Mouse (Mus musculus) heart, embryonic 14.5 days (tissue): ENCODE measurements around the gene Smug1. TPM values are rescaled to one million over a fixed set of nuclear protein-coding genes. Genes with fewer than 3 reads are reported as not detected.

Source experiments
- ATAC-seq: fragments of 200-750 bp; cut with Nextera tagmentation; 2 replicates; pipeline ENCODE4 v1.8.0; 2017; ENCODE audit warnings: low read depth, moderate TSS enrichment; ENCODE audit not compliant: insufficient number of reproducible peaks, insufficient read depth, low FRiP score
- H3K27ac ChIP-seq, 2 experiments: fragments of 200-500 bp in 1 of 2; fragments of 300-500 bp in 1 of 2; sonication (generic) in 1 of 2; replicated peaks in 1 of 2; 2 replicates each; pipeline ENCODE4 v1.5.1; 2012 to 2014; ENCODE audit warnings: low read depth in 2 of 2, low read length in 2 of 2, control low read depth in 1 of 2, mild to moderate bottlenecking in 1 of 2, mixed read lengths in 1 of 2; ENCODE audit not compliant: control insufficient read depth in 1 of 2, insufficient read depth in 1 of 2
- H3K27me3 ChIP-seq: fragments of 300-500 bp; sonication (generic); 2 replicates; pipeline ENCODE4 v1.6.1; 2014; ENCODE audit warnings: mild to moderate bottlenecking, low read length, control low read depth; ENCODE audit not compliant: control insufficient read depth, insufficient read depth
- H3K36me3 ChIP-seq: fragments of 300-500 bp; sonication (generic); 2 replicates; pipeline ENCODE4 v1.6.1; 2014; ENCODE audit warnings: mild to moderate bottlenecking, control low read depth, low read length, mixed read lengths; ENCODE audit not compliant: control insufficient read depth, insufficient read depth
- H3K4me1 ChIP-seq, 2 experiments: fragments of 200-500 bp in 1 of 2; fragments of 300-500 bp in 1 of 2; sonication (generic) in 1 of 2; 2 replicates each; pipeline ENCODE4 v1.6.1; 2012 to 2014; ENCODE audit warnings: low read length in 2 of 2, control low read depth in 1 of 2, mixed read lengths in 1 of 2; ENCODE audit not compliant: control insufficient read depth in 2 of 2, insufficient read depth in 2 of 2
- H3K4me2 ChIP-seq: fragments of 300-500 bp; sonication (generic); 2 replicates; pipeline ENCODE4 v1.6.1; 2014; ENCODE audit warnings: mild to moderate bottlenecking, low read length
- H3K4me3 ChIP-seq, 2 experiments: fragments of 200-500 bp in 1 of 2; fragments of 300-500 bp in 1 of 2; sonication (generic) in 1 of 2; 2 replicates each; pipeline ENCODE4 v1.5.1; 2012 to 2014; ENCODE audit warnings: low read length in 2 of 2, mild to moderate bottlenecking in 2 of 2, control low read depth in 1 of 2, low read depth in 1 of 2, moderate library complexity in 1 of 2; ENCODE audit not compliant: control insufficient read depth in 1 of 2, insufficient read depth in 1 of 2
- H3K9ac ChIP-seq: fragments of 300-500 bp; sonication (generic); 2 replicates; pipeline ENCODE4 v1.6.1; 2014; ENCODE audit warnings: mild to moderate bottlenecking, low read length
- H3K9me3 ChIP-seq: fragments of 300-500 bp; sonication (generic); 2 replicates; pipeline ENCODE4 v1.6.1; 2016; ENCODE audit warnings: low read length, control low read depth; ENCODE audit not compliant: control insufficient read depth
- WGBS: fragments of 180-500 bp; shearing (Covaris S2); extraction: QIAGEN DNeasy Blood & Tissue Kit; methylation state at CpG from one replicate; pipeline ENCODE4 v1.1.7; 2014; 5-methylcytosine and 5-hydroxymethylcytosine counted together
- polyA plus RNA-seq: library from polyadenylated mRNA; unstranded; fragments of >200 nt; fragmentation: Nextera tagmentation; extraction: Ambion mirVana; gene quantifications from 2 replicates; pipeline ENCODE4 v1.2.1, GENCODE M21; 2014

Gene Smug1
- polyA plus RNA-seq, 1 experiment from 2014 or later = 18.6 TPM

- peaks cover 44% of the 10 kb centered on the region for H3K27me3 ChIP-seq
- no peak overlapping the region for H3K4me3 ChIP-seq
- no peak overlapping the region for H3K4me2 ChIP-seq
- H3K27ac ChIP-seq = no peak overlapping the region
- H3K9me3 ChIP-seq = no peaks in the 10 kb centered on the region
- WGBS = 74% methylated on average over 3 of the region's 3 CpGs
- no peak for ATAC-seq
- H3K4me1 ChIP-seq = no peaks in the 10 kb centered on the region
- peaks cover 23% of the 10 kb centered on the region; the same call in 1 of the 2 replicates for H3K36me3 ChIP-seq
- no peak overlapping the region for H3K9ac ChIP-seq
Measured at GRCm38 (mm10) chr15:103152371-103152770, 14.5 kb downstream of the Smug1 start.

- no peak for ATAC-seq
- no peak overlapping the region for H3K4me2 ChIP-seq
Measured at GRCm38 (mm10) chr15:103147779-103148178, 19.1 kb downstream of the Smug1 start.

GRCm38 (mm10) chr15:103147422-103147690, 19.5 kb downstream of the Smug1 start:
- no peak overlapping the region for H3K27ac ChIP-seq
- no peaks in the 10 kb centered on the region for H3K36me3 ChIP-seq
- H3K4me1 ChIP-seq = peaks cover 2 to 7% of the 10 kb centered on the region in 2 experiments; a peak in 2 of 4 replicates
- H3K27me3 ChIP-seq = peaks cover 85% of the 10 kb centered on the region
- no peaks in the 10 kb centered on the region for H3K9me3 ChIP-seq
- H3K4me2 ChIP-seq = peak overlapping the region; percentile 85
- no peak for ATAC-seq
- no peak overlapping the region for H3K9ac ChIP-seq
- WGBS = 20% methylated on average over 3 of the region's 3 CpGs
- peak overlapping the region in 1 of 2 experiments; percentile 49; a peak in 1 of 4 replicates for H3K4me3 ChIP-seq

More at GRCm38 (mm10) chr15:103147779-103148178, 19.1 kb downstream of the Smug1 start:
- 64% methylated on average over 9 of the region's 9 CpGs for WGBS
- H3K4me3 ChIP-seq = no peak overlapping the region
- no peaks in the 10 kb centered on the region for H3K36me3 ChIP-seq
- peaks cover 2 to 7% of the 10 kb centered on the region in 2 experiments; a peak in 2 of 4 replicates for H3K4me1 ChIP-seq
- no peak overlapping the region for H3K27ac ChIP-seq
- H3K9me3 ChIP-seq = no peaks in the 10 kb centered on the region
- H3K27me3 ChIP-seq = peaks cover 84% of the 10 kb centered on the region
- no peak overlapping the region for H3K9ac ChIP-seq

GRCm38 (mm10) chr15:103146627-103147421, 20.1 kb downstream of the Smug1 start:
- ATAC-seq = no peak
- Histone ChIP-seq H3K4me1 (peaks cover 2 to 7% of the 10 kb centered on the region in 2 experiments; a peak in 2 of 4 replicates), H3K36me3 (no peaks in the 10 kb centered on the region), H3K27ac (no peak overlapping the region), H3K27me3 (peaks cover 86% of the 10 kb centered on the region), H3K4me3 (peak overlapping the region; percentile 48 to 49), H3K9ac (peak overlapping the region; percentile 70), H3K4me2 (peak overlapping the region; percentile 85), H3K9me3 (no peaks in the 10 kb centered on the region)
- 1% methylated on average over 53 of the region's 57 CpGs for WGBS

GRCm38 (mm10) chr15:103145635-103146299, 21.1 kb downstream of the Smug1 start:
- Histone ChIP-seq H3K27ac (no peak overlapping the region), H3K4me3 (no peak overlapping the region), H3K9ac (no peak overlapping the region), H3K27me3 (peaks cover 87% of the 10 kb centered on the region), H3K36me3 (no peaks in the 10 kb centered on the region), H3K4me2 (no peak overlapping the region), H3K4me1 (peaks cover 2 to 7% of the 10 kb centered on the region in 2 experiments; a peak in 2 of 4 replicates), H3K9me3 (no peaks in the 10 kb centered on the region)
- ATAC-seq = no peak
- 71% methylated on average over 11 of the region's 11 CpGs for WGBS

- no peaks in the 10 kb centered on the region for H3K9me3 ChIP-seq
- no peak for ATAC-seq
- WGBS = 19% methylated on average over 3 of the region's 3 CpGs
Measured at GRCm38 (mm10) chr15:103144176-103144575, 22.7 kb downstream of the Smug1 start.

GRCm38 (mm10) chr15:103135431-103135947, 31.4 kb downstream of the Smug1 start:
- peaks cover 51% of the 10 kb centered on the region for H3K27me3 ChIP-seq
- WGBS = 20% methylated on average over 13 of the region's 13 CpGs

More at GRCm38 (mm10) chr15:103144176-103144575, 22.7 kb downstream of the Smug1 start:
- peaks cover 2 to 7% of the 10 kb centered on the region in 2 experiments; a peak in 2 of 4 replicates for H3K4me1 ChIP-seq
- no peaks in the 10 kb centered on the region for H3K36me3 ChIP-seq
- no peak overlapping the region for H3K4me3 ChIP-seq
- H3K4me2 ChIP-seq = no peak overlapping the region
- no peak overlapping the region for H3K27ac ChIP-seq
- no peak overlapping the region for H3K9ac ChIP-seq
- H3K27me3 ChIP-seq = peaks cover 81% of the 10 kb centered on the region

More at GRCm38 (mm10) chr15:103135431-103135947, 31.4 kb downstream of the Smug1 start:
- H3K4me2 ChIP-seq = peak overlapping the region; percentile 58
- peak overlapping the region; percentile 44; the same call in 1 of the 2 replicates for H3K9ac ChIP-seq
- H3K4me1 ChIP-seq = peaks cover 22 to 24% of the 10 kb centered on the region in 2 experiments
- H3K36me3 ChIP-seq = no peaks in the 10 kb centered on the region
- peaks cover 3% of the 10 kb centered on the region; the same call in 1 of the 2 replicates for H3K9me3 ChIP-seq
- peak; percentile 37; the same call in 1 of the 2 replicates for ATAC-seq
- no peak overlapping the region; a peak in 1 of 4 replicates for H3K4me3 ChIP-seq
- peak overlapping the region; percentile 77 to 83 for H3K27ac ChIP-seq
